Mouse (Mus musculus): ENCODE results near the gene Sema5b.

Gene Sema5b

DNA sequence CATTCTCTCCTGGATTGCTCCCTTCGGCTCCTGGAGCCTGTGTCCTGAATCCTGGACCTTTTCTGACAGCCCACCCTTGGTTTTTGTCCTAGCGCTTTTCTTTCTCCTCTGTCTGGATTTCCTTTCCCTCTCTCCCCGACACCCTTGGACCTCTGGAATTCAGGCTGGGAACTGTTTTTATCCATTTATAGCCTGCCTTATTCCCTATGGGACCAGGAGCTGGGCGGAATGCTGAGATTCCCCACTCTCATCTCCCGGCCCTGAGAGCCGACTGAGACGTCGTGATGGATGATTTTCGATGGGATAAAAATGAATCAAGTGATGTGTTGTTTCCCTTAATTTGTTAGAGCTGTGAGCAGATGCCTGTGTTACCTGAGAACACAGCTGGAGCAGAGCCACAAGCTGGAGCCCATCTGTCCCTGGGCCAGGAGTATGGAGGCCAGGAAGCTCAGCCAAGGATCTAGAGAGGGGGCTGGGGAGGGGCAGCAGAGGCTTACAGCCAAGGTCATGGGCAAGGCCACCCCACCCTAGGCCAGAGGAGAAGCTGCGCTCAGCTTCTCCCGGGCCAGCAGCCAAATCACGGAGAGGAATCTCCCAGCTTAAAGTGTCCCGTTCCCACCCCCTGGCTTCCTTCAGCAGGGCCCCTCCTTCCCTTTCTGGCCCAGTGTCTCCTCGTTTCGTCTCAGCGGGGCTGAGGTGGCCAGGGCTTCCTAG lies 89.7 kb downstream of the Sema5b start:
- no peak for DNase-seq (ENCODE audit: extremely low spot score)

DNA sequence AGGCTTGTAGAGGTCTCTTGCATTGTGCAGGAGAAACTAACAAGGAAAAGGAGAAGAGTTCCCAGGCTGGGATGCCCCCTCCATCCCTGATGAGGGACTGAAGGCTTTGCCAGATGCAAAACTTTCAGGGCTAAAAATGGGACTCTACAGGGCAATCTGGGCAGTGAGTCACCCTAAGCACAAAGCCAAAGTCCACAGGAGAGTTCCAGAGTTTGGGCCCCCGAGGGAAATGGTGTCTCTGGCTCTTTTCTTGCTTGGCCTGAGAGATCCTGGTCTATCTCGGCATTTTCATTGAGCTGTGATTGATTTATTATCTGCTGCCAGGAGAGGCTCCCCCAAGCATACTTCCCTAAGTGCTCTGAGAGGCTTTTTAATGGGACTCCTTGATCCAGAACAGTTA lies 92.1 kb downstream of the Sema5b start:
- no peak for DNase-seq (ENCODE audit: extremely low spot score)

DNA sequence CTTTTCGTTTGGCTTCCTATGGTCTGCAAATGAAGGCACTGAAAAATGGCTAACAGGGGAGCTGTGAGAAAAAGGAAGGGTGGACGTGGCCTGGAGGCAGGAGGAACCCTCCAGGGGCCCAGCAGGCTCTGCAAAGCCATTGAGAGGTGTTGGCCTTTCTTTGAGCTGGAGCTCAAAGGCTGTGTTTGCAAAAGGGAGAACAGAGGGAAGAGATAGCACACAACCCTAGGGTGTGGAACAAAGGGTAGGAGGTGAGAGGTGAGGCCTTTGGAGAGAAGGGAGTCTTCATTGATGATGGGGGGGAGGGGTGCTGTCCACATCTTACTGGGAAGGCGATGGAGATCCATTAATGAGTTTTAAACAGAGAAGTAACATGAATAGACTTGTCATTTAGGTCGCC lies 94.0 kb downstream of the Sema5b start:
- DNase-seq (ENCODE audit: extremely low spot score), result no peak

DNA sequence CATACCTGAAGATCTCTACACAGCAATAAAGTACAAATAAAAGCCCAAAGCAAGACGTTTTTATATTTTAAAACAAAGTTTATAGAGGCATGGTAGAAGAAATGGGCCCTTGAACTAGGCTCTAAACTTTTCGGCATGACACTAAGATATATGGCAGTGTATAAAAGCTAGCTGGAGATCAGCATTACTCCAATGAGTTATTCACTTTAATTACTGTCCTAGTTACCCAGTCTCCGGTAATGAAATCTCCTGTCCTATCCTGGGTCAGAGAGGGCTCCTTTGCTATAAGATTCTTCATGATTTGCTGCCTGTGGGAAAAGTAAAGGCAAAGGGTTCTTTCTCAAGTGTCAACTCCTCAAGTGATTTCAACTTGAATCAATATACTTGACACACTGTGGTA lies 98.6 kb downstream of the Sema5b start:
- no peak for DNase-seq (ENCODE audit: extremely low spot score)

DNA sequence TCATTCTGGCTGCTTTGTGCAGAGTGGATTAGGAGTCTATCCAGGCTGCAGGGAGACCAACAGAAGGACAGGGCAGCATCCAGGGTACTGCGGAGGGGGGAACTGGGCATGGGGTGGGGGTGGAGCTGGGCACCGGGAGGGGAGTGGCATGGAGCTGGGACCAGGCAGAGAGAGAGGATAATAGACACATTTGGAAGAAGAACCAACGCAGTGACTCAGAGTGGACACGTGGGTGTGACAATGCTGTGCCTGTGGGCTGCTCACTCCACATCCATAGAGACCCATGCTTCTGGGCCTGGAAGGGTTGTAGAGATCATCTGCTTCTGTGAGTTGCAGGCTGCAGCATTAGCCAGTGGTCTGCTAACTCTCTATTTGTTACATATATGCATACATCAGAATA lies 107.9 kb downstream of the Sema5b start:
- DNase-seq (ENCODE audit: extremely low spot score), result no peak

DNA sequence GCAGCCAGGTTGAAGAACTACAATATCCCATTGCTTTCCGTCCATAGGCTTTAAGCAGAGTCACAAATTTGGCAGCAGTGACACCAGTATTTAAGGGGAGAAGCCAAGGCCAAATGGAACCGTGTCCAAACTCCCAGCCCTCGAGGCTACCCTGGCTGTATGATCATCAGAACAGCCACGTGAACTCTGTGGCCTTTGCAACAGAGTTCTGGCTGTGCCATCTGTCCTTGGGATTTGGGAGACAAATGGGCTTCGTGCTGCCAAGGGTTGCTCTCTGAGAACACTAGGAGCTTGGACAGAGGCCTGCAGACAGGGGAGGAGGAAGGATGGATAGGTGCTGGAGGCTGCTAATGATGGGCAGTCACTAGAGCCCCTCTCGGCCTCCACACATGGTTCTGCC lies 111.3 kb downstream of the Sema5b start:
- DNase-seq (ENCODE audit: extremely low spot score), result no peak

DNA sequence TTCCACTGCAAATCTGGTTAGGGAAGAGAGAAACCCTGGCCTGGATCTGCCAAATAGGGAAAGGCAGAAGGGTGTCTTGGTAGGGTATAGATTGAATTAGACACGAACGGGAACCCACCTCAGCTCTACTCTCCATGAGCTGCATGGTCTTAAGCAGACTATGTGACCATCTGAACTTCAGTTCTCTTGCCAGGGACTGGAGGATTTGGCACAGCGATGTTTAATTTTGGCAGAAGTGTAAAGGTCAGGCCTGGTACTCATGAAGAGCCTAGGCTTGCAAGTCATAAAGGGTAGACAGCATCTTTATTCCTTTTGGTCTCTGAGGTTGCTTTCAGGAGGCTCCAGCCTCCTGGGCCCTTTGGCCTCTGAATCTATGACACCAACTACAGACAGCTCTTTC lies 111.8 kb downstream of the Sema5b start:
- no peak for DNase-seq (ENCODE audit: extremely low spot score)

DNA sequence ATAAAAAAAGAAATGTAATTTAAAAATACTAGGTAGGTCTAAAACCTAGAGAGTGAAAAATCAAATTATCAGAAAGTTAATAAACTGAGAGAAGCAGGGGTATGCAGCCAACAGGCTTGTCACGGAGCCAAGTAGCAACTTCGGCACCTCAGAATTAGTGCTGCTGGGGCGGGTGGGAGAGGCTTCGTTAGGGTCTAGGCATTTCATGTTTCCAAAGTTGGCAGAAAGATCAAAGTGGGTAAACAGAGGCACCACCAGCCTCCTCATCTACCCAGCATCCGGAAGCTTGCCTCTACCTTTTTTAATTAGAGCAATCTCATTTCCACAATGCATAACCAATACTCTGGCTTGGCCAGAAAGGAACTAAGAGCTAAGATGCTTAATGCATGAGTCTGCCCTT lies 113.0 kb downstream of the Sema5b start:
- no peak for DNase-seq (ENCODE audit: extremely low spot score)

DNA sequence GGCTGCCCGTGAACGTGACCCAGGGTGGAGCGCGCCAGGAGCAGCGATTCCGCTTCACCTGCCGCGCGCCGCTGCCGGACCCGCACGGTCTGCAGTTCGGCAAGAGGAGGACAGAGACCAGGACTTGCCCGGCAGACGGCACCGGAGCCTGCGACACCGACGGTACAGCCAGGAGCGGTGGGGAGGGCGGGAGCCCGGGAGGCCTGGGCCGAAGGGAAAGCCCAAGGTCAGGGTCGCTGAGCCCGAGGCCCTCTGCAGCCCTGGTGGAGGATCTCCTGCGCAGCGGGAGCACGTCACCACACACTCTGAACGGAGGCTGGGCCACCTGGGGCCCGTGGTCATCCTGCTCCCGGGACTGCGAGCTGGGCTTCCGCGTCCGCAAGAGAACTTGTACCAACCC lies 119.3 kb downstream of the Sema5b start:
- DNase-seq (ENCODE audit: extremely low spot score), result peak; percentile 17

DNA sequence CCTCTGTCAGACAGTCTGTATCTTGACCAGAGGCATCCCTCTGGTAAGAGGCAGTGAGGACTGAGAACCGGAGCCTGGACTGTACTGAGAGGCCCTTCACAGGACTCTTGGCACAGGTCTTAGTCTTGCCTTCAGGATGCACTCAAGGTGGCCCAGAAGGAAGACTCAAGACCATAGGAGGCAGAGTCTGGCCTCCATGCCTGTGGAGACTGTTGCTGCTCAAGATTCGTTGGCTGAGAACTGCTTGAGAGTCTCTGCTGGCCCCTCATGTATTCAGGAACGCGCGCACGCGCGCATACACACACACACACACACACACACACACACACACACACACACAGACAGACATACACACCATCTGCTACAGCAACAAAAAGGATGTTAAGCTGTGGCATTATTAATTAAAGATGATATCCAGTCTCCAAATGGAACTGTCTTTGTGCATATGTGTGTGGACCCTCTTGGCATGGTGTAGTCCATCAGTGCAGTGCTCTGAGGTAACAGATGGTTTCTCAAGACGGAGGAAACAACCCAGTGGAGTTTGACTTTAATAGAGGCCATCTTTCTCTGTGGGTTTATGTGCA lies 123.0 kb downstream of the Sema5b start:
- DNase-seq (ENCODE audit: extremely low spot score), result no peak

DNA sequence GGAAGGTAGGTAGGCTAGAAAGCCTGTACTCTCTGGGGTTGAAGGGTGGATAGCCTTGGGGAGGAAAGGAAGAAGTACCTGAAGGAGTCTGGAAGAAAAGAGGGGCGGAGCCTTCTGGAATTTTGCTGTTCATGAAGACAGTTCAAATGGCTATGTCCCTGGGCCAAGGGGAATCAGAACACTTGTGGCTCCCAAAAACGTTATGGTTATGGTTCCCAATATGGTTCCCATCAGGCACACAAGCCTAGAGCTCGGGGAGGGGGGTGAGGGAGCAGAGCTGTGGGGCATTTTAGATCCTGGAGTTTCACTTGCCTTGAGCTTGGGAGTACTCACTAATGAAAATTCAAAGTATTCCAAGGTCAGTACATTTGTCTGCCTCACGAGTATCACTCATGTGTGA lies 123.9 kb downstream of the Sema5b start:
- no peak for DNase-seq (ENCODE audit: extremely low spot score)

DNA sequence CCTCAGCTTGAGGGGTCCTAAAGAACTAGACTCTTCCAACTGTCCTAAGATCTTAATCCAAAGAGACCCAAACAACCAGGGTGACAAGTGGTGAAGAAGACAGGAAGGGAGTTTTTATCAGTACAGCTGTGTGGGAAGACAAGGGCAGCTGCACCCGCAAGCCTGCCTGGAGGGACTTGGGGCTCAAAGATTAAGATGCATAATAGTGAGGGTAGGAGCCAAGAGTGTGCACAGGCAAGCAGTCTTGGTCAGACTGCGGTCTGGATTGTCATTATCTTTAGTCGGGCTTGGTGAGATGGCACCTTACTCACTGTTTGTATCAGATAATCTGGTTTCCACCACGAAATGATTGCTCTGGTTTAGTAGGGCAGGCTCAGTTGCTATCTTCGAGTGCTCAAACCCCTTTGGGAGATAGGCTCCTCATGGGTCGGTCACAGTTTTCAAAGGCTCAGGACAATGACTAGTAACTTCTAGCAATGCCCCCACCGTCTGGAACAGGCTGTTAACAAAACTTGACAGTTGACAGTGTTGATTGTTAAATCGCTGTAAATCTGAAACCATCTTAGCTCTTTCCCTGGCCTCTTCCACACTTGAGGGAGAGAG lies 136.7 kb downstream of the Sema5b start:
- no peak for DNase-seq (ENCODE audit: extremely low spot score)

DNA sequence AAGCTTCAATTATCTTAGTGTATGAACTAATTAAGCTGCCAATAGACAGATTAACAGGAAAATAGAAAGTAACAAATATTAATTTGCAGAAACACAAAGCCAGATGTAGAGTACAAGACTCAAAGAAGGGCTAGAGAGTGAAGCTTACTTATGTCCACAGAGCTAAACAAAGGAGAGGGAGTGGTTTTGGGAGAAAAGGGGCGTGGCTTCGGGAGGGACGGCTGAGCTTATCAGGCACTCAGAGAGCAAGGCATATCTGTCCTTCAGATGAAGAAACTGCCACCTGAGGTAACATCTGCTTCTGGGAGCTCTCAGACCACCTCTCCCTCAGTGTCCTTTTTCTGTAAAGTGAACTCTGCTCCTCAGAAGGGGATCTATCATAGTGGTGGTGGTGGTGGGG lies 137.5 kb downstream of the Sema5b start:
- DNase-seq (ENCODE audit: extremely low spot score), result peak; percentile 18

DNA sequence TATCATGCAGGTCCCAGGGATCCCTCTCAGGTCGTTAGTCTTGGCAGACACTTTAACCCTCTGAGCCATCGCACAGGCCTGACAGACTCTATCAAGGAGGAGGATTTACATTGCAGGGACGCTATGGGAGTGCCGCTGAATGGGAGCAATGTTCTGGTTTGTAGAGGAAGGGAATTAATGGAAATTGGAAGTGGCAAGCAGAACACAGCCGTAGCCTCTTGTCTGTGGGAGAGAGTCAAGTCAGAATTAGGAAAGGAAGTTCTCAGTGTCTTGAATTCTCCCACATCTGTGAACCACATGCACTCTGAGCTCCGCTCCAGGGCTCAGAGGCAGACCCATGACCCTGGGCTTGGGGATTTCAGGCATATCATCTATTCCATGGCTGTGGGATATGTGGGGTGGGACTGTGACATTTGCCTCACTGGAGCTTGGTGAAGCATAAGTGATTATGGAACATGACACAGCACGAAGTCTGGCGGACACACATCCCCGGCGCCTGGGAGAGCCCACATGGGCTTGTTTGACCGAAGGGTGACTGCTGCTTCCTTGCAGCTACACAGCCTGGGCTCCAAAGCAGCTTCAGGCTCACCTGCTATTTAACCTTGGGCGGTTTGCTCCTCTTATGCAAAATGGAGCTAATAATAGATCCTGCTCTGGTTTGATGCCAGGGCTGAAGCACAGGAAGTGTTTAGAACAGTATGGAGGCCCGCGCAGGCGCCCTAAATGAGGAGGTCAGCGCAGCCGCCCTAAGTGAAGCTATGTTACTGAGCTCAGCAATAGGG lies 140.6 kb downstream of the Sema5b start:
- peak; percentile 12 for DNase-seq (ENCODE audit: extremely low spot score)

DNA sequence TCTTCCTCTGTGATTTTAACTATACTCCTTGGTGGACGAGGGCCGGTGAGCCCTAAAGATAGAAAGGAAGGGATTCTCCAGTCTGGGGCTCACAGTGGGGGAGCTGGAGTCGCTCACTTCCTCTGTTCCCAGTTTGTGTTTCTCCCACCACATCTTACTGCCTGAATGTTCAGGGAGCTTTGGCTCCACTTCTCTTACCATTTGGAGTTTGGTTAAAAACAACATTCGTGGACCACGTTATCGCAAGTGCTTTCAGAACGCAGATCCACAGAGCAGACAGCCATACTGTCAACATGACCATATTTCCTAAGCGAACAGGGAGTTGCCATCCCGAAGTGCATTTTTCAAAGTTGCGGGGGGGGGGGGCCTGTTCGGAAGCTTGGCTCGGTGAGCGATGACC lies 144.1 kb downstream of the Sema5b start:
- no peak for DNase-seq (ENCODE audit: extremely low spot score)

DNA sequence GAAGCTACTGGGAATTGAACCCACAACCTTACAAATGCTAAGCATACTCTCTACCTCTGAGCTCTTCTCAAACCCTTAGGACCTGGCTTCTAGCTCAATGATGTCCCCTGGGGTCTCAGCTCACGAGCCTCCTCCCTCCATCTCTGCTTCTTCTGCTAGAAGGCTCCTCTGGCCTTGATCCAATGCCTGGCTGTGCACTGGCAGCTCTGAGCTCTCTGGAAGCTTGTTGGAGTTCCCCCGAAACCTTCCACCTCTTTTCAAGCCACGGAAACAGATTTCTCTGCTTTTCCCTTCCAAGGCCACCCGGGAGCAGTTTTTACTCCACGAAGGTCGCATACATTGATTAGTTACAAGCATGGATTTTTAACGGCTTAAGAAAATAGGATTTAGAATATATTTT lies 145.5 kb downstream of the Sema5b start:
- DNase-seq (ENCODE audit: extremely low spot score), result no peak

DNA sequence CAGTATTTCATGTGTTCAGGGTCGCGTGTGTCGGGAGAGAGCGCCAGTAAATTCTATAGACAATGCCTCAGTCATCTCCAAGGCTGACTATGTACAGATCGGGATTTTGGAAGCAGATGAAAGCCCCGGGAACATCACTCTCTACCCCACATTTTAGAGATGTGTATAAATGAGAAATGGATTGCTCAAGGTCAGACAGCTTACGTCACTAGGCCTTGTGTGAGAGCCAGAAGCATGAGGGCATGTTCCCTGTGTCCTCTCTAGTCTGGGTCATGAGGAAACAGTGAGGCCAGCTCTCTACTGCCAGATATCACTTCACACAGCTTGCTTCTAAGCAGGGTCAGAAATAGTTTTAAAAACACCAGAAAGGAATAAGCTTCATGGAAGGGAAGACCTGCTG lies 150.7 kb downstream of the Sema5b start:
- no peak for DNase-seq (ENCODE audit: extremely low spot score)

DNA sequence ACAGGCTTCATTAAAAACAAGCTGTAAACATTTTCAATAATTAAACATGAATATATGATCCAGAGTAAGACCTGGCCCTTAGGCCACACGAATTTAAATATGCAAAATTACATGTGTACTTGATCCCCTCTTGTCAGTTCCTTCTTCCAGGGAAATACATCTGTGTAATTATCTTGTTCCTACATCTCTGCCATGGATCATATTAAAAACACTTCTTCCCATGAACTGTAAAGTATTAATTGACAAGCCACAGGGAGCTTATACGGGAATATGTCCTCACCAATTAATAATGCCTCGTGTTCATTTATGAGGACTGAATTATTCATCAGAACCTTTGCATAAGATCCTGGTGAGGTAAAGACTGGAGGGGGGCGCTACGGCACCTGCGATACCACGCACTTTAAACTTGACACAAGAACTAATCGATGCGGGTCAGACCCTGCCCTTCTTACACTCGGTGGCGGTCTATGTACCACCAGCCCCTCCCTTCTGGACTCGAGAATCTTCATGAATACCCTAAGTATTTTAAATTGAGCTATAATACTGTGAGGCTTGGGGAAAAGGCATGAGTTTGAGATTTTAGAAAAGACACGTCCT lies 153.4 kb downstream of the Sema5b start:
- DNase-seq (ENCODE audit: extremely low spot score), result no peak

DNA sequence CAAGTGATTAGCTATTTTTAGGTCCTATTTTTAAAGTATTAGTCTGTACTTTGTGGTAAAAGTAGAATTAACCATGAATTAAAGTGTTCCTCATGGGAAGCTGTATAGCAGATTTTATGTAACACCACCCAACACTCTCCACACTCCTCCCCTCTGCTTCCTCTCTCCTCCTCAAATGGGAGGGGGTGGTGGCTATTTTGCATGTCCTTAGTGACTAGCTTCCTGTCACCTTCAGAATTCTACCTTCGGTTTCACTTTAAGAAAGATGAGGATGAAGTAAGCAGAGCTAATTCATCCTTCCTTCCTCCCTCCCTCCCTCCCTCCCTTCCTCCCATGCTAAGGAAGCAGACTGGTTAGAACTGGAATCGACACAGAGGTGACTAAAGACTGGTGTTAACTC lies 155.2 kb downstream of the Sema5b start:
- no peak for DNase-seq (ENCODE audit: extremely low spot score)

DNA sequence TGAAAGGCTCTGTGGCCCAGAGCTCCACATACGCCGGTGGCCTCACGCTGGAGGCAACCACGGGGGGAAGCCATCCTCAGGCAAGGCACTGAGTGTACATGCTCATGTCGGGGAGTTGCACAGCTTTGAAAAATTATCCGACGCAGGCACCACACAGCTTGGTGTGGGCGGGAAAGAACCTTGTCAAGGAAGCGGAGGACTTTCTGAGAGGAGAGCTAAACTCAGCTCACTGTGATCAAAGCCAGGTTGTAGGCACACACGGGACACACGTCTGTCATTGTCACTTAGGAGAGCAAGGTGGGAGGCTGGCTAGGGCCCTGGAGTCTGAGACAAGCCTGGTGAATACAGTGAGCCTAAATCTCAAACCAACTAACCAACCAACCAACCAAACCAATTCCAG lies 160.9 kb downstream of the Sema5b start:
- no peak for DNase-seq (ENCODE audit: extremely low spot score)

DNA sequence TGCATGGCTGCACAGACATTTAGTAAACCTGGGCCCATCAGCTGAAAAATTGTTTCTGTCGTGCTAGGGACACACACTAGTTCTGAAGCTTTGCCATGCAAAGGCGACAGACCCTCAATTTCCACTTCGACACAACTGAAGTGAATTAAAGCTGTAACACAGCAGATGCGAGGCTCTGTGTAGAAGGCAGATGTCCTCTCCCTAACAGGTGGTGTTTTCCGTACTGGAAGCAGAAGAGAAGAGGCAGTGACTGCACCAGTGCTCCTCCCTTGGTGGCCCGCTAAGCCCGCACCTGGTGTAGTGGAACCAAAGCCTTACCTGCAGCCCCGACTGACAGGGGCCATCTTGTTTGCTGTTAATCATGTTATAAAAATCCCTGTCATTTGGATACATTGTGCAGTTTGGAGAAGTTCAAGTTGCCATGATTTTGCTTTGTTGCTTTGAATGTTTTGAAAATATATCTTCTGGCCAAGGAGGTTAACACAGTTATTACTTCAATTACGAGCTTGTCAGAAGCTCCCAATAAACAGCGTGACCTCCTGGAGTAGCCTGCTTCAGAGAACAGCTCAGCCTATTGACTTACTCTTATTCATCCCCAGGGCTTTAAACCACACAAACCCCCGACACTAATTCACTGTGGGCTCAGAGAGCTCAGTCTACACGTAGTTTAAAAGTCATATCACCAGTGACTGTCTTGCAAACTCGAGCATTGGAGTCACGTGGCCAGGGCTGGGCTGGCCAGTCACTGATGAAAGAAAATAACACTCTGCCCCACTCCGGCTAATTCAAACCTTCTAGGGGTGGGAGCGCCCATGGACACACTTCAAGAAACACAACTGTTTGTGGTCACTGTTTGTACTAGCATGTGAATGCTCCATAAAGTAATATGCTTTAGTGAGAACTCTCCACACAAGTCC lies 163.1 kb downstream of the Sema5b start:
- DNase-seq (ENCODE audit: extremely low spot score), result no peak
